Mouse (Mus musculus) spleen, adult 18-20 months (tissue): Measurements from ENCODE around the gene Rhd.
"Not testable (repeated sequence)": the region's sequence is repeated elsewhere in the genome, so short reads cannot be mapped to it uniquely, and the experiment has no call there.

Source experiments
- DNase-seq, 2 experiments: peaks; one replicate each; pipeline ENCODE4 v3.0.0; 2022; ENCODE audit warnings: mixed read lengths in 2 of 2

The Rhd gene

GRCm38 (mm10) chr4:134858494-134858893 lies 5.8 kb upstream of the Rhd start:
- no peak for DNase-seq

GRCm38 (mm10) chr4:134861884-134862283 lies 2.5 kb upstream of the Rhd start:
- no peak for DNase-seq

GRCm38 (mm10) chr4:134862996-134863395 lies 1.3 kb upstream of the Rhd start:
- no peak for DNase-seq

GRCm38 (mm10) chr4:134865340-134865739 lies 1.0 kb downstream of the Rhd start:
- no peak for DNase-seq

GRCm38 (mm10) chr4:134865789-134866188 lies 1.5 kb downstream of the Rhd start:
- no peak for DNase-seq

GRCm38 (mm10) chr4:134867213-134867612 lies 2.9 kb downstream of the Rhd start:
- DNase-seq = no peak

- no peak for DNase-seq
Observed at GRCm38 (mm10) chr4:134867661-134868060, 3.3 kb downstream of the Rhd start.

- no peak for DNase-seq
Observed at GRCm38 (mm10) chr4:134868065-134868464, 3.7 kb downstream of the Rhd start.

GRCm38 (mm10) chr4:134868490-134868889 lies 4.2 kb downstream of the Rhd start:
- no peak for DNase-seq

- no peak for DNase-seq
Observed at GRCm38 (mm10) chr4:134869068-134869730, 4.9 kb downstream of the Rhd start.

- DNase-seq = no peak
Observed at GRCm38 (mm10) chr4:134869815-134870375, 5.6 kb downstream of the Rhd start.

- no peak for DNase-seq
Observed at GRCm38 (mm10) chr4:134871477-134871876, 7.1 kb downstream of the Rhd start.

GRCm38 (mm10) chr4:134871950-134872349 lies 7.6 kb downstream of the Rhd start:
- DNase-seq = no peak

GRCm38 (mm10) chr4:134876171-134876570 lies 11.8 kb downstream of the Rhd start:
- no peak for DNase-seq

- peak; percentile 44 to 76 for DNase-seq
Observed at GRCm38 (mm10) chr4:134879410-134879981, 15.2 kb downstream of the Rhd start.

- no peak for DNase-seq
Observed at GRCm38 (mm10) chr4:134880041-134880440, 15.7 kb downstream of the Rhd start.

GRCm38 (mm10) chr4:134883266-134883665 lies 18.9 kb downstream of the Rhd start:
- DNase-seq = peak in 1 of 2 experiments; percentile 55

GRCm38 (mm10) chr4:134883808-134884207 lies 19.5 kb downstream of the Rhd start:
- no peak for DNase-seq

GRCm38 (mm10) chr4:134884364-134884763 lies 20.0 kb downstream of the Rhd start:
- DNase-seq = no peak

- DNase-seq = peak in 1 of 2 experiments; percentile 57
Observed at GRCm38 (mm10) chr4:134892096-134892495, 27.8 kb downstream of the Rhd start.

- no peak for DNase-seq
Observed at GRCm38 (mm10) chr4:134897256-134897655, 32.9 kb downstream of the Rhd start.

GRCm38 (mm10) chr4:134901126-134901525 lies 36.8 kb downstream of the Rhd start:
- DNase-seq = no peak

- DNase-seq = no peak
Observed at GRCm38 (mm10) chr4:134903046-134903445, 38.7 kb downstream of the Rhd start.

GRCm38 (mm10) chr4:134911406-134911805 lies 47.1 kb downstream of the Rhd start:
- DNase-seq = not testable (repeated sequence)
